Mouse (Mus musculus) liver, embryonic 13.5 days (tissue): Measurements from ENCODE around the gene Slc8b1. TPM values are rescaled to one million over a fixed set of nuclear protein-coding genes. Genes with fewer than 3 reads are reported as not detected.

Experiments
- ATAC-seq: fragments of 200-750 bp; cut with Nextera tagmentation; 2 replicates; pipeline ENCODE4 v1.8.0; 2017; ENCODE audit warnings: low read depth, mild to moderate bottlenecking, moderate number of reproducible peaks, moderate library complexity
- DNase-seq: peaks from one replicate; pipeline ENCODE4 v3.0.0; 2022
- H3K27ac ChIP-seq: fragments of 300-500 bp; sonication (generic); 2 replicates; pipeline ENCODE4 v1.5.1; 2015; ENCODE audit warnings: moderate library complexity, mild to moderate bottlenecking, inconsistent platforms
- H3K27me3 ChIP-seq: fragments of 300-500 bp; sonication (generic); 2 replicates; pipeline ENCODE4 v1.6.1; 2015; ENCODE audit warnings: mild to moderate bottlenecking, inconsistent platforms
- H3K36me3 ChIP-seq: fragments of 300-500 bp; sonication (generic); 2 replicates; pipeline ENCODE4 v1.6.1; 2015; ENCODE audit warnings: mild to moderate bottlenecking, inconsistent platforms
- H3K4me1 ChIP-seq: fragments of 300-500 bp; sonication (generic); replicated peaks from 2 replicates; pipeline ENCODE4 v1.6.1; 2015; ENCODE audit warnings: inconsistent platforms
- H3K4me2 ChIP-seq: fragments of 300-500 bp; sonication (generic); 2 replicates; pipeline ENCODE4 v1.6.1; 2015; ENCODE audit warnings: inconsistent platforms, mild to moderate bottlenecking, moderate library complexity
- H3K4me3 ChIP-seq: fragments of 300-500 bp; sonication (generic); replicated peaks from 2 replicates; pipeline ENCODE4 v1.5.1; 2015; ENCODE audit warnings: mild to moderate bottlenecking, inconsistent platforms
- H3K9ac ChIP-seq: fragments of 300-500 bp; sonication (generic); 2 replicates; pipeline ENCODE4 v1.6.1; 2015; ENCODE audit warnings: mild to moderate bottlenecking, inconsistent platforms
- H3K9me3 ChIP-seq: fragments of 300-500 bp; sonication (generic); replicated peaks from 2 replicates; pipeline ENCODE4 v1.6.1; 2016; ENCODE audit warnings: inconsistent platforms
- WGBS: fragments of 180-500 bp; shearing (Covaris S2); methylation state at CpG from one replicate; pipeline ENCODE4 v1.1.7; 2015; ENCODE audit not compliant: insufficient replicate concordance; 5-methylcytosine and 5-hydroxymethylcytosine counted together
- polyA plus RNA-seq: library from polyadenylated mRNA; unstranded; fragments of >200 nt; fragmentation: Nextera tagmentation; extraction: Ambion mirVana; gene quantifications from 2 replicates; pipeline ENCODE4 v1.2.1, GENCODE M21; 2015

Gene Slc8b1
- polyA plus RNA-seq, 1 experiment from 2014 or later = 4.0 TPM

DNA sequence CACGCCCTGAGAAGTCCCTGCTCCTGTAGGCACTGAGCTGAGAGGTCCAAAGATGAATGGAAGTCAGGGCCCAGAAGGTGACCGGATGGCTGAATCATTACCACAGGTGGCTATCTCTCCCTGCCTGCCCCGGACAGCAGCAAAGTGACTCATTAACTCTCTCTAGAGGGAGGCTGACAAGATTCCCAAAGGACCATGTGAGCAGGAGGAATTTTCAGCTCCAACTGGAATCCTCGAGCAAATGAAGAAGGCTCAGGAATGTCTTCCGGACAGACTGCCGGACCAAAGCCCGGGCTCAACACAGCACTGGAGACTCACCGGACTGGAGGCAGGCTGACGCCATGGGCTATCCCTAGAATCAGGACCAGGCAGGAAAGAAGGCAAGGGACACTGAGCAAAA, 71.0 kb downstream of the Slc8b1 start:
- H3K4me3 ChIP-seq = no peak overlapping the region
- H3K4me1 ChIP-seq = peaks cover 90% of the 10 kb centered on the region
- peak overlapping the region; percentile 37 for H3K27ac ChIP-seq
- H3K4me2 ChIP-seq = no peak overlapping the region
- no peaks in the 10 kb centered on the region for H3K9me3 ChIP-seq
- ATAC-seq (no peak), DNase-seq (no peak)
- peaks cover 67% of the 10 kb centered on the region for H3K36me3 ChIP-seq
- H3K9ac ChIP-seq = no peak overlapping the region
- H3K27me3 ChIP-seq = no peaks in the 10 kb centered on the region
- 79% methylated on average over 9 of the region's 9 CpGs for WGBS

GRCm38 (mm10) chr5:120583511-120583910, 72.5 kb downstream of the Slc8b1 start:
- Histone ChIP-seq H3K27me3 (no peaks in the 10 kb centered on the region), H3K4me1 (peaks cover 85% of the 10 kb centered on the region), H3K4me2 (no peak overlapping the region), H3K9ac (0 out of 2 replicates have a peak overlapping the region, but pooled peaks have one; percentile 13), H3K9me3 (no peaks in the 10 kb centered on the region), H3K27ac (peak overlapping the region; percentile 53), H3K36me3 (peaks cover 65% of the 10 kb centered on the region), H3K4me3 (no peak overlapping the region)
- 88% methylated on average over 4 of the region's 4 CpGs for WGBS
- DNase-seq = no peak
- ATAC-seq = no peak

Other genes starting within 250 kb of the Slc8b1 start
- gene Lhx5, start 79.5 kb upstream of the Slc8b1 start, polyA plus RNA-seq = not detected in 2 replicates
- 0.82 and 1.0 TPM in 2 replicates for gene Sdsl, start 38.4 kb upstream of the Slc8b1 start, polyA plus RNA-seq
- gene Sds, start 34.6 kb upstream of the Slc8b1 start, polyA plus RNA-seq = not detected in 2 replicates
- 17.3 and 17.9 TPM in 2 replicates for gene Plbd2, start 7.5 kb upstream of the Slc8b1 start, polyA plus RNA-seq
- 21.4 and 22.7 TPM in 2 replicates for gene Tpcn1, start 77.5 kb downstream of the Slc8b1 start, polyA plus RNA-seq
- 1.8 and 1.9 TPM in 2 replicates for gene Iqcd, start 77.8 kb downstream of the Slc8b1 start, polyA plus RNA-seq
- 5.7 and 6.5 TPM in 2 replicates for gene Rita1, start 101.4 kb downstream of the Slc8b1 start, polyA plus RNA-seq
- 22.9 and 26.0 TPM in 2 replicates for gene Ddx54, start 101.6 kb downstream of the Slc8b1 start, polyA plus RNA-seq
- gene Cfap73, start 123.1 kb downstream of the Slc8b1 start, polyA plus RNA-seq = not detected in 2 replicates
- gene Rasal1, start 137.6 kb downstream of the Slc8b1 start, polyA plus RNA-seq = 0.18 and 0.22 TPM in 2 replicates
- gene Dtx1, start 200.8 kb downstream of the Slc8b1 start, polyA plus RNA-seq = 0.21 and 0.53 TPM in 2 replicates
- gene Oas2, start 238.7 kb downstream of the Slc8b1 start, polyA plus RNA-seq = 0.25 and 0.34 TPM in 2 replicates